Mouse (Mus musculus) layer of hippocampus, adult 9-11 months (tissue): ENCODE data around the gene Tas2r130.
"Not testable (repeated sequence)": the region's sequence is repeated elsewhere in the genome, so short reads cannot be mapped to it uniquely, and the experiment has no call there.

Source experiments
- DNase-seq: peaks from one replicate; pipeline ENCODE4 v3.0.0; 2022

Gene Tas2r130

GRCm38 (mm10) chr6:131630812-131631211 is at the start of gene Tas2r130:
Gene Tas2r130 (minus strand): TSS chr6:131630912.
- DNase-seq: no peak

DNA sequence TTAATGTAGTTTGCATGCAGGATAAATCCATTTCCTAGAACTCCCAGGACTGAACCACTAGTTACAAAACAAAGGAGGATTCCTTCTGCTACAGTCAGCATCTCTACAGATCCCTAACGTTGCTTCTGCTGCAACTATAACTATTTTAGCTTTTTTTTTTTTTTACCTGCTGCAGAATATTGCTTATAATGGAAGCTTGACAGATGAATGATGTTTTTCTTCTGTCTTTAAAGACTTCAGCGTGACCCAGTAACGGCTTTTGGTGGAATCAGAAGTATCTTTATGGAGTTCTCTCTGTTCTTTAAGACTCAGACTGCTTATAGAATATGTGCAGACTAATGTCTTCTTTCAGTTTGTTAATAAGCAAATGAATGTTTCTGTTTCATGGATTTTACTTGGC is 48.1 kb upstream of the Tas2r130 start, which contains the start of gene Tas2r106:
Tas2r106 (minus strand) TSS at position 101 of the 400 bp plus-strand sequence.
- no peak for DNase-seq

DNA sequence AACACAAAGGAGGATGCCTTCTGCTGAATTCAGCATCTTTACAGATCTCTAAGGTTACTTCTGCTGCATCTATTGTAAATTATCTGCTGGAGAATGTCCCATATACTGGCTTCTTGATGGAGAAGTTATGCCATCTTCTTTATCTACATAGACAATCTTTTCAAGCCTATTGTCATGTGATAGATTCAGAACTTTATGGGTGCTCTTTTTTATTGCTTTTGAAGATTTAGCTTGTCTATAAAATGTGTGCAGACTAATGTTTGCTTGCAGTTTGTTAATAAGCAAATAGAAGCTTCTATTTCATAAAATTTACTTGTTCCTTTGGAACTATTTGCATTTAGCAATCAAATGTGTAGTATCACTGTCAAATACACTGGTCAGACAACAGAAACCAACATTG is 29.3 kb upstream of the Tas2r130 start, which contains the start of gene Tas2r107:
Tas2r107 (minus strand) TSS at position 101 of the 400 bp plus-strand sequence.
- no peak for DNase-seq

GRCm38 (mm10) chr6:131609956-131610355 is 20.8 kb downstream of the Tas2r130 start:
- DNase-seq: not testable (repeated sequence)

- DNase-seq: no peak
Measured at GRCm38 (mm10) chr6:131604821-131605220, 25.9 kb downstream of the Tas2r130 start.
